Mouse (Mus musculus) bone marrow, adult 2 months (tissue): ENCODE data around the gene Ablim1.

Experiments
- CTCF ChIP-seq: fragments of 200-500 bp; IDR thresholded peaks from 2 replicates; pipeline ENCODE4 v1.5.1; 2011; ENCODE audit warnings: low read length, control low read depth; ENCODE audit not compliant: control insufficient read depth, insufficient read depth
- POLR2A ChIP-seq: fragments of 200-500 bp; IDR thresholded peaks from 2 replicates; pipeline ENCODE4 v1.6.1; 2011; ENCODE audit warnings: low read depth, mild to moderate bottlenecking, control low read depth, low read length, borderline replicate concordance; ENCODE audit not compliant: control insufficient read depth

GRCm38 (mm10) chr19:57266374-57267085, 48.2 kb downstream of the Ablim1 start:
- no peak for TF ChIP-seq CTCF
- no peak for TF ChIP-seq POLR2A
